Mouse (Mus musculus) limb, embryonic 15.5 days (tissue): ENCODE data around the gene Sec31b. TPM values are rescaled to one million over a fixed set of nuclear protein-coding genes. Genes with fewer than 3 reads are reported as not detected.

Source experiments
- ATAC-seq: fragments of 200-750 bp; cut with Nextera tagmentation; 2 replicates; pipeline ENCODE4 v1.8.0; 2017; ENCODE audit warnings: low read depth, moderate TSS enrichment; ENCODE audit not compliant: insufficient number of reproducible peaks, low FRiP score, low TSS enrichment
- H3K27ac ChIP-seq: fragments of 300-500 bp; sonication (generic); 2 replicates; pipeline ENCODE4 v1.5.1; 2015; ENCODE audit warnings: moderate library complexity, mild to moderate bottlenecking, inconsistent platforms
- H3K27me3 ChIP-seq: fragments of 300-500 bp; sonication (generic); 2 replicates; pipeline ENCODE4 v1.6.1; 2015; ENCODE audit warnings: inconsistent platforms
- H3K36me3 ChIP-seq: fragments of 300-500 bp; sonication (generic); 2 replicates; pipeline ENCODE4 v1.6.1; 2015; ENCODE audit warnings: inconsistent platforms
- H3K4me1 ChIP-seq: fragments of 300-500 bp; sonication (generic); 2 replicates; pipeline ENCODE4 v1.6.1; 2015; ENCODE audit warnings: inconsistent platforms
- H3K4me2 ChIP-seq: fragments of 300-500 bp; sonication (generic); 2 replicates; pipeline ENCODE4 v1.6.1; 2015; ENCODE audit warnings: mild to moderate bottlenecking, inconsistent platforms
- H3K4me3 ChIP-seq: fragments of 300-500 bp; sonication (generic); 2 replicates; pipeline ENCODE4 v1.5.1; 2015; ENCODE audit warnings: mild to moderate bottlenecking, inconsistent platforms
- H3K9ac ChIP-seq: fragments of 300-500 bp; sonication (generic); 2 replicates; pipeline ENCODE4 v1.6.1; 2015; ENCODE audit warnings: inconsistent platforms
- H3K9me3 ChIP-seq: fragments of 300-500 bp; sonication (generic); 2 replicates; pipeline ENCODE4 v1.6.1; 2016; ENCODE audit warnings: inconsistent platforms
- WGBS: fragments of 180-500 bp; shearing (Covaris S2); methylation state at CpG from one replicate; pipeline ENCODE4 v1.1.7; 2015; 5-methylcytosine and 5-hydroxymethylcytosine counted together
- polyA plus RNA-seq: library from polyadenylated mRNA; unstranded; fragments of >200 nt; fragmentation: Nextera tagmentation; extraction: Ambion mirVana; gene quantifications from 2 replicates; pipeline ENCODE4 v1.2.1, GENCODE M21; 2015

Sec31b gene
- polyA plus RNA-seq, 1 experiment from 2014 or later: 0.35 TPM

DNA sequence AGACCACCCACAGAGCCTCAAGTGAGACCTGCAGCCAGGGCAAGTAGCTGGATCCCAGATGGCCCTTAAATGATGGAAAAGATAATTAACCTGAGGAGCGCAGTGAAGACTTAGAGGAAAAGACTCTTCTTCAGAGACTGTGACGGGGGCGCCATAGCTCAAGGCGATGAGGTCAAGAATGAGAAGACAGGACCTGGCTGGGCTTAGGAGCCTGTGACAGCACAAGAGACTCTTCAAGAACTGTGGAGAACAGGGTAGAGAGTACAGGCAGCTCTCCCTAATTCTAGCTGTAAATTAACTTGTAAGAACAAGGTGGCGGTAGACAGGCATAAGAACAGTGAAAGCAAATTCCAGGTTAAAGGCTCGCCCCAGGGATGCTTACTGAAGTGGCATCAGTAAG, 43.7 kb downstream of the Sec31b start:
- Histone ChIP-seq H3K27me3 (peaks cover 22% of the 10 kb centered on the region), H3K4me2 (no peak overlapping the region), H3K9ac (no peak overlapping the region), H3K36me3 (no peaks in the 10 kb centered on the region), H3K27ac (no peak overlapping the region), H3K4me1 (no peaks in the 10 kb centered on the region), H3K4me3 (no peak overlapping the region), H3K9me3 (no peaks in the 10 kb centered on the region)
- WGBS: 61% methylated on average over 6 of the region's 6 CpGs
- no peak for ATAC-seq

DNA sequence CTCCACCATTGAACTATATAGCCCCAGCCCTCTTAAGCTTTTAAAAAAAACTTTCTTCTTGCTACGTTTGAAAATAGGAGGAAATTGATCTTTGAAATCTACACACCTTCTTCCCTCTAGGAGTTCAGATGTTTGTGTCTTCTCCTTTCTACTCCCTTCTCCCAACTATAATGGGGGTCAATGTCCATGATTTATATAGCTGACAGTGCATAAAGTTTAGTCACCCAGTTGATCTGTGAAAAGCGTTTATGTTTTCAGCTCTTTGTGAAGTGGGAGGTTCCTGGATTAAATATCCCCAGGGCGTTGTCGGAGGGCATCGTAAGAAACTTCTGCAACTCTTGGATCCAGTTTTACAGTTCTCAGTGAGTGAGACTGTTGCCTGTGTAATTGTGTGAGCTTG, 45.4 kb downstream of the Sec31b start:
- no peak for ATAC-seq
- Histone ChIP-seq H3K4me2 (no peak overlapping the region), H3K4me3 (no peak overlapping the region), H3K9ac (no peak overlapping the region), H3K27me3 (peaks cover 21% of the 10 kb centered on the region), H3K27ac (no peak overlapping the region), H3K36me3 (no peaks in the 10 kb centered on the region), H3K4me1 (no peaks in the 10 kb centered on the region), H3K9me3 (no peaks in the 10 kb centered on the region)
- 36% methylated on average over 5 of the region's 5 CpGs for WGBS

DNA sequence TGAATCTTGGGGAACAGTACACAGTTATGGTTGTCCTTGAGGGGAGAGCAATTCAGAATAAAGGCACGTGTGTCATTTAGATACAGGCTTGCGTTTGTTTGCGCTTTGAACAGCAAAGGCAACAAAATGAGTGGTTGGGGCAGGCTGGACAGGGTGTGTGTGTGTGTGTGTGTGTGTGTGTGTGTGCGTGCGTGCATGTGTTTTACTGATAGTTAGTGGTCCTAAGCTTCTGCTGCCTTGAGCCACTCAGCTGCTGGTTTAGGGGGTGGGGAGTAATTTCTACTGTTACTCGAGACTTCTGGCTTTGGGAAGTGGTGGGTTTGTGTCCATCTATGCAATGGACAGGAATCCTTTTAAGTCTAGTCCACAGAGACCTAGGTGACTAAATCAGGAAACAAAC, 46.7 kb downstream of the Sec31b start:
- H3K27me3 ChIP-seq: peaks cover 15% of the 10 kb centered on the region
- 58% methylated on average over 6 of the region's 6 CpGs for WGBS

DNA sequence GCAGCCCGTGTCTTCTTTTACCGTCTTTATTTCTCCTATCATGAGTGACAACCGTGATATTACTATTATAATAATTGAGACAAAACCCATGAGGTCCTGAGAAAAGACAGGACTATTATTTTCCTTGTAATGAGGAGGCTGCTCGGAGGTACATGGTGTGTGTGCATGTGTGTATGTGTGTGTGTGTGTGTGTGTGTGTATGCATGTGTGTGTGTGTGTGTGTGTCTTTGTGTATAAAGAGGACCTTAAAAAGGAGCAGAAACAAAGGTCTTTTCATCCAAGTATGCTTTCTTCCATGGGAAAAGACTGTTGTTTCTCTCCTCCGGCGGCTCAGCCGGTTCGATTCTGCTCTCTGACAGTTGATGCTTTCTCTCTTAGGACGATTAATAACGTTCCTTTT, 48.7 kb downstream of the Sec31b start:
- H3K4me3 ChIP-seq: no peak overlapping the region
- WGBS: 73% methylated on average over 10 of the region's 10 CpGs
- no peaks in the 10 kb centered on the region for H3K9me3 ChIP-seq
- H3K9ac ChIP-seq: no peak overlapping the region
- no peak overlapping the region for H3K27ac ChIP-seq
- H3K4me1 ChIP-seq: no peaks in the 10 kb centered on the region
- peaks cover 13% of the 10 kb centered on the region; the same call in 1 of the 2 replicates for H3K27me3 ChIP-seq
- no peak for ATAC-seq
- no peaks in the 10 kb centered on the region for H3K36me3 ChIP-seq
- no peak overlapping the region for H3K4me2 ChIP-seq

More for the DNA sequence above, 46.7 kb downstream of the Sec31b start:
- Histone ChIP-seq H3K36me3 (no peaks in the 10 kb centered on the region), H3K4me2 (no peak overlapping the region), H3K4me3 (no peak overlapping the region), H3K9me3 (no peaks in the 10 kb centered on the region), H3K27ac (no peak overlapping the region), H3K4me1 (no peaks in the 10 kb centered on the region), H3K9ac (no peak overlapping the region)
- ATAC-seq: no peak

- Histone ChIP-seq H3K4me2 (no peak overlapping the region), H3K4me3 (no peak overlapping the region), H3K9me3 (no peaks in the 10 kb centered on the region), H3K9ac (no peak overlapping the region), H3K36me3 (no peaks in the 10 kb centered on the region), H3K27me3 (peaks cover 16% of the 10 kb centered on the region; the same call in 1 of the 2 replicates), H3K4me1 (no peaks in the 10 kb centered on the region), H3K27ac (no peak overlapping the region)
- no peak for ATAC-seq
- WGBS: 54% methylated on average over 8 of the region's 8 CpGs
Observed at GRCm38 (mm10) chr19:44496511-44496910, 49.2 kb downstream of the Sec31b start.

DNA sequence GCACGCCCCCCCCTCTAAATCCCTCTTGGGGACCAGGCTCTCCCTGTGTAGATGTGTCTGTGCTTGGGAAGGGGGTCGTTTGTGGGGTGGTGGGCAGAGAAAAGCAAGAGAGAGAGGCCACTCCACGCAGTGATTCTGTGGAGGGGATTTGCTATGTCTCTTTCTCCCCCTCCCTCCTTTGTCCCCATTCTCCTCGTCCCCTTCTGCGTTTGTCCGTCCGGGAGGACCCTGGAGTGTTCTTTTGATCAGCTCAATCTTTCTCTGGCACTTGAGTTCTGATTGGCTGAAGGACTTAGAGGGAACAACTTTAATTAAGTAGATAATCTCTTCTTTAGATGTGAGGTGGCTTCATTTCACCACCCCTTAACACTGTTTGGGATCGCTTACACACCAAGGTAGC, 52.5 kb downstream of the Sec31b start, which contains the start of gene Wnt8b:
Gene Wnt8b (plus strand): TSS at position 345 of the 400 bp plus-strand sequence.
- H3K9ac ChIP-seq: no peak within 1 kb of the TSS
- H3K9me3 ChIP-seq: no peaks in the 10 kb centered on the region
- no peak within 1 kb of the TSS for H3K4me3 ChIP-seq
- no peak within 1 kb of the TSS for H3K4me2 ChIP-seq
- no peaks in the 10 kb centered on the region for H3K36me3 ChIP-seq
- H3K27me3 ChIP-seq: peaks cover 12% of the 10 kb centered on the region; the same call in 1 of the 2 replicates
- no peaks in the 10 kb centered on the region for H3K4me1 ChIP-seq
- 43% methylated on average over 8 of the region's 8 CpGs for WGBS
- H3K27ac ChIP-seq: no peak within 1 kb of the TSS
- no peak for ATAC-seq

GRCm38 (mm10) chr19:44487266-44487665, 58.4 kb downstream of the Sec31b start:
- no peak overlapping the region for H3K4me2 ChIP-seq
- H3K27me3 ChIP-seq: peaks cover 9% of the 10 kb centered on the region; the same call in 1 of the 2 replicates
- no peaks in the 10 kb centered on the region for H3K36me3 ChIP-seq
- no peaks in the 10 kb centered on the region for H3K9me3 ChIP-seq
- no peak overlapping the region for H3K9ac ChIP-seq
- ATAC-seq: 0 out of 2 replicates have a peak, but pooled peaks have one; percentile 10
- WGBS: 15% methylated on average over 8 of the region's 8 CpGs
- no peaks in the 10 kb centered on the region for H3K4me1 ChIP-seq
- H3K27ac ChIP-seq: no peak overlapping the region
- H3K4me3 ChIP-seq: no peak overlapping the region

- H3K27me3 ChIP-seq: no peaks in the 10 kb centered on the region
- H3K36me3 ChIP-seq: no peaks in the 10 kb centered on the region
- no peak overlapping the region for H3K4me2 ChIP-seq
- no peak overlapping the region for H3K9ac ChIP-seq
- H3K4me1 ChIP-seq: no peaks in the 10 kb centered on the region
- ATAC-seq: no peak
- no peak overlapping the region for H3K4me3 ChIP-seq
- H3K9me3 ChIP-seq: no peaks in the 10 kb centered on the region
- H3K27ac ChIP-seq: no peak overlapping the region
- WGBS: 49% methylated on average over 3 of the region's 3 CpGs
Observed at GRCm38 (mm10) chr19:44476541-44476940, 69.1 kb downstream of the Sec31b start.

- no peaks in the 10 kb centered on the region for H3K4me1 ChIP-seq
- H3K27me3 ChIP-seq: no peaks in the 10 kb centered on the region
- H3K27ac ChIP-seq: no peak overlapping the region
- no peak overlapping the region for H3K4me3 ChIP-seq
- 81% methylated on average over 6 of the region's 6 CpGs for WGBS
- no peak for ATAC-seq
- H3K4me2 ChIP-seq: no peak overlapping the region
- H3K9me3 ChIP-seq: no peaks in the 10 kb centered on the region
- H3K9ac ChIP-seq: no peak overlapping the region
- no peaks in the 10 kb centered on the region for H3K36me3 ChIP-seq
Observed at GRCm38 (mm10) chr19:44475268-44475667, 70.4 kb downstream of the Sec31b start.

- H3K4me1 ChIP-seq: no peaks in the 10 kb centered on the region
- H3K9me3 ChIP-seq: no peaks in the 10 kb centered on the region
- H3K36me3 ChIP-seq: no peaks in the 10 kb centered on the region
- no peak for ATAC-seq
- H3K9ac ChIP-seq: no peak overlapping the region
- H3K4me3 ChIP-seq: no peak overlapping the region
- H3K4me2 ChIP-seq: no peak overlapping the region
- H3K27me3 ChIP-seq: no peaks in the 10 kb centered on the region
- WGBS: 2% methylated on average over 10 of the region's 10 CpGs
- no peak overlapping the region for H3K27ac ChIP-seq
Observed at GRCm38 (mm10) chr19:44474158-44474557, 71.5 kb downstream of the Sec31b start.

Other genes with a start within 250 kb of the Sec31b start
- gene Scd4, start 212.8 kb downstream of the Sec31b start, polyA plus RNA-seq: 0.20 and 0.41 TPM in 2 replicates
- 5.0 and 6.5 TPM in 2 replicates for gene Scd1, start 138.0 kb downstream of the Sec31b start, polyA plus RNA-seq
- gene Wnt8b, start 52.4 kb downstream of the Sec31b start, polyA plus RNA-seq: not detected in 2 replicates
- gene Gm20538, start 7.0 kb upstream of the Sec31b start, polyA plus RNA-seq: not detected in 2 replicates
- gene Ndufb8, start 9.6 kb upstream of the Sec31b start, polyA plus RNA-seq: 426 and 467 TPM in 2 replicates
- 31.2 and 34.5 TPM in 2 replicates for gene Hif1an, start 17.0 kb upstream of the Sec31b start, polyA plus RNA-seq
- gene Pax2, start 210.2 kb upstream of the Sec31b start, polyA plus RNA-seq: not detected in 2 replicates